Mouse (Mus musculus): ENCODE measurements at regions not wholly inside any gene's neighbourhood (a gene's known extent, or its start where the extent isn't known, plus 50 kb on each side); places are given as distances from the start of the nearest gene placed in this dataset.

GRCm38 (mm10) chr17:15267721-15268120, 109.0 kb downstream of the Dll1 start:
- no peak for DNase-seq
- no peak for TF ChIP-seq CTCF (IDR thresholded peaks at IDR 0.05; ENCODE audit: low read depth)

DNA sequence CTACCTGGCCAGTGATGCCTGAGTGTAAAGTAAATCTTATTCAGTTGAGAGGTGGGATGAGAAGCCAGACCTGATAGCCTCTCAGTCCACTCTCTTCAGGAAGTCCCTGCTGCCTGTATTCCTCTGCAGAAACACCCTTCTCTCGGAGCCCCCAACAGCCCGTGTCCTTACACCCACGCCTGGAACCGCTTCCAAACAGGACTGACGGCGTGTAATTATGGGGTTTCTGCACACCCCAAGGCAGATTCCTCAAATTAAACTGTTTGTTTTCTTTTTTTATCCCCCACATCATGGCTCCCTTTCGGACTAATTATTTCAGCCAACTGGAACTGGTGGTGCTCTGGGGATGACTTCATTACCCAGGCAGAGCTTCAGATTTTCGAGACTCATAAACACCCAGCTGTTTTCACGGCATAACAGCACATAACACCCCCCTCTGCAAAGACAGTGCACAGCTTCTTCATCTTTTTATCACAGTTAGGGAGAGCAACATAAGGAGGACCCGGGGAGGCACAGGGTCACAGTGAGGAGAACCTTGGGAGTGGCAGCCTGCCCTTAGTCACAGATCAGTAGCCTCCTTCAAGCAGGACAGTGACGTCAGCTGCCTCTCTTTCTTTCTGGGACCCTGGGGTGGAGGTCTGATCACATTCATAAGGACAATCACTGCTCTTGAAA, 117.1 kb downstream of the Dll1 start:
- Histone ChIP-seq H3K4me2 (no peak overlapping the region), H3K9ac (no peak overlapping the region), H3K9me3 (ENCODE audit: low read depth, low read length) (no peaks in the 10 kb centered on the region), H3K4me3 (ENCODE audit: low read depth, low read length) (no peak overlapping the region), H3K36me3 (ENCODE audit: insufficient read depth) (no peaks in the 10 kb centered on the region), H3K27me3 (ENCODE audit: insufficient read depth, low read length) (no peaks in the 10 kb centered on the region), H3K27ac (ENCODE audit: low read depth) (no peak overlapping the region), H3K4me1 (ENCODE audit: insufficient read depth) (no peaks in the 10 kb centered on the region)
- DNase-seq (no peak), ATAC-seq (ENCODE audit: insufficient read depth) (no peak)
- no peak for TF ChIP-seq CTCF (IDR thresholded peaks at IDR 0.05; ENCODE audit: low read depth)
- WGBS: 66% methylated on average over 11 of the region's 11 CpGs

More at GRCm38 (mm10) chr17:15267721-15268120, 109.0 kb downstream of the Dll1 start:
- no peak overlapping the region for H3K27ac ChIP-seq (ENCODE audit: low read depth)
- no peaks in the 10 kb centered on the region for H3K4me1 ChIP-seq (ENCODE audit: insufficient read depth)
- H3K36me3 ChIP-seq (ENCODE audit: insufficient read depth): no peaks in the 10 kb centered on the region
- no peaks in the 10 kb centered on the region for H3K9me3 ChIP-seq (ENCODE audit: low read depth, low read length)
- no peak overlapping the region for H3K4me2 ChIP-seq
- H3K9ac ChIP-seq: no peak overlapping the region
- 63% methylated on average over 7 of the region's 7 CpGs for WGBS
- no peak overlapping the region for H3K4me3 ChIP-seq (ENCODE audit: low read depth, low read length)
- ATAC-seq (ENCODE audit: insufficient read depth): no peak
- no peaks in the 10 kb centered on the region for H3K27me3 ChIP-seq (ENCODE audit: insufficient read depth, low read length)

GRCm38 (mm10) chr17:15255874-15256273, 120.8 kb downstream of the Dll1 start:
- Histone ChIP-seq H3K9me3 (ENCODE audit: low read depth, low read length) (no peaks in the 10 kb centered on the region), H3K36me3 (ENCODE audit: insufficient read depth) (no peaks in the 10 kb centered on the region), H3K4me2 (no peak overlapping the region), H3K9ac (no peak overlapping the region), H3K4me1 (ENCODE audit: insufficient read depth) (no peaks in the 10 kb centered on the region), H3K27ac (ENCODE audit: low read depth) (no peak overlapping the region), H3K4me3 (ENCODE audit: low read depth, low read length) (no peak overlapping the region), H3K27me3 (ENCODE audit: insufficient read depth, low read length) (no peaks in the 10 kb centered on the region)
- ATAC-seq (ENCODE audit: insufficient read depth): no peak
- WGBS: 71% methylated on average over 2 of the region's 2 CpGs
- TF ChIP-seq CTCF (IDR thresholded peaks at IDR 0.05; ENCODE audit: low read depth): no peak
- no peak for DNase-seq

- 87% methylated on average over 4 of the region's 4 CpGs for WGBS
- Histone ChIP-seq H3K27ac (ENCODE audit: low read depth) (no peak overlapping the region), H3K4me2 (no peak overlapping the region), H3K9ac (no peak overlapping the region), H3K27me3 (ENCODE audit: insufficient read depth, low read length) (no peaks in the 10 kb centered on the region), H3K9me3 (ENCODE audit: low read depth, low read length) (no peaks in the 10 kb centered on the region), H3K4me3 (ENCODE audit: low read depth, low read length) (no peak overlapping the region), H3K4me1 (ENCODE audit: insufficient read depth) (no peaks in the 10 kb centered on the region), H3K36me3 (ENCODE audit: insufficient read depth) (no peaks in the 10 kb centered on the region)
- DNase-seq (no peak), ATAC-seq (ENCODE audit: insufficient read depth) (no peak)
- no peak for TF ChIP-seq CTCF (IDR thresholded peaks at IDR 0.05; ENCODE audit: low read depth)
These were observed 122.9 kb downstream of the Dll1 start for GRCm38 (mm10) chr17:15253785-15254184.

GRCm38 (mm10) chr17:15253271-15253670, 123.4 kb downstream of the Dll1 start:
- no peak overlapping the region for H3K4me3 ChIP-seq (ENCODE audit: low read depth, low read length)
- H3K9me3 ChIP-seq (ENCODE audit: low read depth, low read length): no peaks in the 10 kb centered on the region
- H3K27ac ChIP-seq (ENCODE audit: low read depth): no peak overlapping the region
- no peaks in the 10 kb centered on the region for H3K4me1 ChIP-seq (ENCODE audit: insufficient read depth)
- WGBS: 89% methylated on average over 1 of the region's 1 CpGs
- ATAC-seq (ENCODE audit: insufficient read depth): no peak
- no peak for DNase-seq
- no peaks in the 10 kb centered on the region for H3K27me3 ChIP-seq (ENCODE audit: insufficient read depth, low read length)
- H3K36me3 ChIP-seq (ENCODE audit: insufficient read depth): no peaks in the 10 kb centered on the region
- H3K9ac ChIP-seq: no peak overlapping the region
- TF ChIP-seq CTCF (IDR thresholded peaks at IDR 0.05; ENCODE audit: low read depth): no peak
- H3K4me2 ChIP-seq: no peak overlapping the region

- Histone ChIP-seq H3K27ac (ENCODE audit: low read depth) (no peak overlapping the region), H3K9me3 (ENCODE audit: low read depth, low read length) (no peaks in the 10 kb centered on the region), H3K4me1 (ENCODE audit: insufficient read depth) (no peaks in the 10 kb centered on the region), H3K9ac (no peak overlapping the region), H3K4me2 (no peak overlapping the region), H3K4me3 (ENCODE audit: low read depth, low read length) (no peak overlapping the region), H3K36me3 (ENCODE audit: insufficient read depth) (no peaks in the 10 kb centered on the region), H3K27me3 (ENCODE audit: insufficient read depth, low read length) (no peaks in the 10 kb centered on the region)
- 65% methylated on average over 2 of the region's 2 CpGs for WGBS
- ATAC-seq (ENCODE audit: insufficient read depth) (no peak), DNase-seq (no peak)
- TF ChIP-seq CTCF (IDR thresholded peaks at IDR 0.05; ENCODE audit: low read depth): no peak
These were observed 124.5 kb downstream of the Dll1 start for GRCm38 (mm10) chr17:15252187-15252586.

- WGBS: 50% methylated on average over 1 of the region's 1 CpGs
- no peak for TF ChIP-seq CTCF (IDR thresholded peaks at IDR 0.05; ENCODE audit: low read depth)
- H3K9me3 ChIP-seq (ENCODE audit: low read depth, low read length): no peaks in the 10 kb centered on the region
- H3K4me1 ChIP-seq (ENCODE audit: insufficient read depth): no peaks in the 10 kb centered on the region
- ATAC-seq (ENCODE audit: insufficient read depth) (no peak), DNase-seq (no peak)
- H3K4me2 ChIP-seq: no peak overlapping the region
- no peak overlapping the region for H3K9ac ChIP-seq
- no peaks in the 10 kb centered on the region for H3K27me3 ChIP-seq (ENCODE audit: insufficient read depth, low read length)
- H3K36me3 ChIP-seq (ENCODE audit: insufficient read depth): no peaks in the 10 kb centered on the region
- no peak overlapping the region for H3K4me3 ChIP-seq (ENCODE audit: low read depth, low read length)
- H3K27ac ChIP-seq (ENCODE audit: low read depth): no peak overlapping the region
These were observed 125.0 kb downstream of the Dll1 start for GRCm38 (mm10) chr17:15251641-15252040.
